Mouse (Mus musculus): ENCODE results near the gene Kcnh1. TPM values are rescaled to one million over a fixed set of nuclear protein-coding genes. Genes with fewer than 3 reads are reported as not detected.

Kcnh1 gene
- polyA plus RNA-seq, 1 experiment, result 30.9 TPM

GRCm38 (mm10) chr1:192481446-192481845 is 290.9 kb downstream of the Kcnh1 start:
- TF ChIP-seq CTCF (IDR thresholded peaks at IDR 0.05; ENCODE audit: extremely low read depth, insufficient read depth, low read length) (no peak), POLR2A (IDR thresholded peaks at IDR 0.05; ENCODE audit: extremely low read depth, insufficient read depth, low read length) (no peak)
- H3K27ac ChIP-seq (ENCODE audit: insufficient read depth, low read length), result no peak overlapping the region
- peaks cover 6% of the 10 kb centered on the region for H3K4me1 ChIP-seq (ENCODE audit: control insufficient read depth, insufficient read depth, low read length)
- H3K4me3 ChIP-seq (ENCODE audit: insufficient read depth, low read length), result no peak overlapping the region

- no peak overlapping the region for H3K4me3 ChIP-seq (ENCODE audit: insufficient read depth, low read length)
- H3K27ac ChIP-seq (ENCODE audit: insufficient read depth, low read length), result no peak overlapping the region
- peaks cover 9% of the 10 kb centered on the region for H3K4me1 ChIP-seq (ENCODE audit: control insufficient read depth, insufficient read depth, low read length)
- TF ChIP-seq POLR2A (IDR thresholded peaks at IDR 0.05; ENCODE audit: extremely low read depth, insufficient read depth, low read length) (no peak), CTCF (IDR thresholded peaks at IDR 0.05; ENCODE audit: extremely low read depth, insufficient read depth, low read length) (no peak)
Observed at GRCm38 (mm10) chr1:192485030-192485429, 294.5 kb downstream of the Kcnh1 start.

GRCm38 (mm10) chr1:192487571-192487970 is 297.0 kb downstream of the Kcnh1 start:
- no peak overlapping the region for H3K4me3 ChIP-seq (ENCODE audit: insufficient read depth, low read length)
- no peak overlapping the region for H3K27ac ChIP-seq (ENCODE audit: insufficient read depth, low read length)
- no peak for TF ChIP-seq CTCF (IDR thresholded peaks at IDR 0.05; ENCODE audit: extremely low read depth, insufficient read depth, low read length)
- H3K4me1 ChIP-seq (ENCODE audit: control insufficient read depth, insufficient read depth, low read length), result peaks cover 13% of the 10 kb centered on the region

GRCm38 (mm10) chr1:192489908-192490825 is 299.6 kb downstream of the Kcnh1 start:
- TF ChIP-seq POLR2A (IDR thresholded peaks at IDR 0.05; ENCODE audit: extremely low read depth, insufficient read depth, low read length) (no peak), CTCF (IDR thresholded peaks at IDR 0.05; ENCODE audit: extremely low read depth, insufficient read depth, low read length) (no peak)
- Histone ChIP-seq H3K4me1 (ENCODE audit: control insufficient read depth, insufficient read depth, low read length) (peaks cover 11% of the 10 kb centered on the region), H3K4me3 (ENCODE audit: insufficient read depth, low read length) (no peak overlapping the region), H3K27ac (ENCODE audit: insufficient read depth, low read length) (no peak overlapping the region)

GRCm38 (mm10) chr1:192497505-192497904 is 306.9 kb downstream of the Kcnh1 start:
- Histone ChIP-seq H3K4me1 (ENCODE audit: control insufficient read depth, insufficient read depth, low read length) (peaks cover 3% of the 10 kb centered on the region; the same call in 1 of the 2 replicates), H3K4me3 (ENCODE audit: insufficient read depth, low read length) (no peak overlapping the region), H3K27ac (ENCODE audit: insufficient read depth, low read length) (no peak overlapping the region)
- TF ChIP-seq CTCF (IDR thresholded peaks at IDR 0.05; ENCODE audit: extremely low read depth, insufficient read depth, low read length), result no peak

- H3K4me1 ChIP-seq (ENCODE audit: control insufficient read depth, insufficient read depth, low read length), result peaks cover 2% of the 10 kb centered on the region; the same call in 1 of the 2 replicates
- TF ChIP-seq POLR2A (IDR thresholded peaks at IDR 0.05; ENCODE audit: extremely low read depth, insufficient read depth, low read length) (no peak), CTCF (IDR thresholded peaks at IDR 0.05; ENCODE audit: extremely low read depth, insufficient read depth, low read length) (no peak)
- no peak overlapping the region for H3K27ac ChIP-seq (ENCODE audit: insufficient read depth, low read length)
- no peak overlapping the region for H3K4me3 ChIP-seq (ENCODE audit: insufficient read depth, low read length)
Observed at GRCm38 (mm10) chr1:192502016-192502415, 311.4 kb downstream of the Kcnh1 start.

- Histone ChIP-seq H3K4me1 (ENCODE audit: control insufficient read depth, insufficient read depth, low read length) (peaks cover 1% of the 10 kb centered on the region; the same call in 1 of the 2 replicates), H3K27ac (ENCODE audit: insufficient read depth, low read length) (no peak overlapping the region), H3K4me3 (ENCODE audit: insufficient read depth, low read length) (no peak overlapping the region)
- TF ChIP-seq POLR2A (IDR thresholded peaks at IDR 0.05; ENCODE audit: extremely low read depth, insufficient read depth, low read length), result no peak
Observed at GRCm38 (mm10) chr1:192502835-192503234, 312.3 kb downstream of the Kcnh1 start.

- no peak overlapping the region for H3K4me3 ChIP-seq (ENCODE audit: insufficient read depth, low read length)
Observed at GRCm38 (mm10) chr1:192503651-192504050, 313.1 kb downstream of the Kcnh1 start.

GRCm38 (mm10) chr1:192512821-192513220 is 322.2 kb downstream of the Kcnh1 start:
- no peak for TF ChIP-seq CTCF (IDR thresholded peaks at IDR 0.05; ENCODE audit: extremely low read depth, insufficient read depth, low read length)
- no peaks in the 10 kb centered on the region for H3K4me1 ChIP-seq (ENCODE audit: control insufficient read depth, insufficient read depth, low read length)
- H3K27ac ChIP-seq (ENCODE audit: insufficient read depth, low read length), result no peak overlapping the region
- no peak overlapping the region for H3K4me3 ChIP-seq (ENCODE audit: insufficient read depth, low read length)

More at GRCm38 (mm10) chr1:192503651-192504050, 313.1 kb downstream of the Kcnh1 start:
- TF ChIP-seq POLR2A (IDR thresholded peaks at IDR 0.05; ENCODE audit: extremely low read depth, insufficient read depth, low read length) (no peak), CTCF (IDR thresholded peaks at IDR 0.05; ENCODE audit: extremely low read depth, insufficient read depth, low read length) (no peak)
- no peak overlapping the region for H3K27ac ChIP-seq (ENCODE audit: insufficient read depth, low read length)
- peaks cover 1% of the 10 kb centered on the region; the same call in 1 of the 2 replicates for H3K4me1 ChIP-seq (ENCODE audit: control insufficient read depth, insufficient read depth, low read length)

- no peak overlapping the region for H3K4me3 ChIP-seq (ENCODE audit: insufficient read depth, low read length)
- H3K4me1 ChIP-seq (ENCODE audit: control insufficient read depth, insufficient read depth, low read length), result no peaks in the 10 kb centered on the region
- no peak overlapping the region for H3K27ac ChIP-seq (ENCODE audit: insufficient read depth, low read length)
- no peak for TF ChIP-seq CTCF (IDR thresholded peaks at IDR 0.05; ENCODE audit: extremely low read depth, insufficient read depth, low read length)
- TF ChIP-seq POLR2A (IDR thresholded peaks at IDR 0.05; ENCODE audit: extremely low read depth, insufficient read depth, low read length), result no peak
Observed at GRCm38 (mm10) chr1:192515373-192515772, 324.8 kb downstream of the Kcnh1 start.
